ENCODE assay signal across 8 mouse cellular contexts in the genomic region with DNA sequence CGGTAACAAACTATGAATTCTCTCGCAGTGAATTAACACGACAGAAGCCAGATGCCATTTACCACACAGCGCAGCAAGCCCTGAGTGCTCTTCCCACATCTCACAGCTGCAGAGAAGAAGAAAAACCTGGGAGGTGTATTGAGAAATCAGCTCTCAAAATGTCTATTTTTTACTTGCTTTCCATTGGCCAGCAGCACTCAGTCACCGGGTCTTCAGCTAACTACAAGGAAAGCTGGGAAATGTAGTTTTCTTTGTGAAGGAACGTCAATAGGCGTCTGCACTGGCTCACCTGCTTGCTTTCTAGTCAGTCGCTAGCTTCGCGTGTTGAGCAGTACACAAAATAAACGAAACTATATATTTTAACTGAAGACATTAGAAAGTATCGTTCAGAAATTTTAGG. TPM values are rescaled to one million over a fixed set of nuclear protein-coding genes. Genes with fewer than 3 reads are reported as not detected.
DNase-seq lines count a peak whose midpoint lies in the region; ATAC-seq and TF ChIP-seq lines count a peak whose summit lies in the region.
"Had no signal": no experiment of that assay in that cellular context is flagged by ENCODE, and none has a peak within 500 bp of the region (broad histone marks: within the 10 kb centered on the region; RNA-seq: fewer than 3 reads in every experiment).

No protein-coding gene starts in this region.

- H3K4me1 ChIP-seq in lung, postnatal 0 days (ENCODE audit: insufficient read depth, low read depth, low read length): no peaks in the 10 kb centered on the region
- no peaks in the 10 kb centered on the region for H3K4me1 ChIP-seq in lung, adult 2 months (ENCODE audit: control insufficient read depth, insufficient read depth, low read length)
- H3K4me1 ChIP-seq in forebrain, embryonic 12.5 days: peaks cover 6% of the 10 kb centered on the region
- 0 out of 2 replicates have a peak, but pooled peaks cover 6% of the 10 kb centered on the region for H3K4me1 ChIP-seq in stomach, embryonic 16.5 days (ENCODE audit: control insufficient read depth, insufficient read depth, low read length)

- ATAC-seq in lung, postnatal 0 days: peak; percentile 87
- peak; percentile 64 for ATAC-seq in forebrain, embryonic 12.5 days (ENCODE audit: low FRiP score)
- ATAC-seq in stomach, embryonic 16.5 days (ENCODE audit: insufficient read depth, low FRiP score): no peak
- no peak for ATAC-seq in cerebellum, adult (ENCODE audit: insufficient number of reproducible peaks, low FRiP score, low TSS enrichment)

- H3K27me3 ChIP-seq in lung, postnatal 0 days (replicated peaks; ENCODE audit: insufficient read depth, low read length): no peaks in the 10 kb centered on the region
- H3K27me3 ChIP-seq in forebrain, embryonic 12.5 days: no peaks in the 10 kb centered on the region
- no peaks in the 10 kb centered on the region for H3K27me3 ChIP-seq in stomach, embryonic 16.5 days (ENCODE audit: control insufficient read depth, insufficient read depth, low read length)

- H3K4me2 ChIP-seq in lung, postnatal 0 days (replicated peaks; ENCODE audit: low read depth, low read length): no peak overlapping the region; the same call in 1 of the 2 replicates
- H3K4me2 ChIP-seq in forebrain, embryonic 12.5 days: no peak overlapping the region
- H3K4me2 ChIP-seq in stomach, embryonic 16.5 days (ENCODE audit: low read depth, low read length): peak overlapping the region; percentile 39

- no peak for TF ChIP-seq CTCF in lung, postnatal 0 days (IDR thresholded peaks at IDR 0.05)
- no peak for TF ChIP-seq CTCF in lung, adult 2 months (IDR thresholded peaks at IDR 0.05; ENCODE audit: insufficient read depth, low read length)

- TF ChIP-seq POLR2A in lung, adult 2 months (IDR thresholded peaks at IDR 0.05; ENCODE audit: borderline replicate concordance, extremely low read depth, low read depth, low read length): no peak

- WGBS in lung, postnatal 0 days: 40% methylated on average over 12 of the region's 12 CpGs
- 48% methylated on average over 12 of the region's 12 CpGs for WGBS in lung, adult 2 months
- 77% methylated on average over 12 of the region's 12 CpGs for WGBS in forebrain, embryonic 12.5 days
- WGBS in stomach, embryonic 16.5 days: 46% methylated on average over 12 of the region's 12 CpGs

- TF ChIP-seq EP300 in lung, postnatal 0 days (IDR thresholded peaks at IDR 0.05): no peak

- H3K36me3 ChIP-seq in lung, postnatal 0 days (ENCODE audit: insufficient read depth, low read length): no peaks in the 10 kb centered on the region
- H3K36me3 ChIP-seq in forebrain, embryonic 12.5 days (replicated peaks): no peaks in the 10 kb centered on the region
- no peaks in the 10 kb centered on the region for H3K36me3 ChIP-seq in stomach, embryonic 16.5 days (ENCODE audit: control insufficient read depth, insufficient read depth, low read length)

- no peak overlapping the region for H3K27ac ChIP-seq in lung, postnatal 0 days (ENCODE audit: low read length)
- H3K27ac ChIP-seq in forebrain, embryonic 12.5 days: no peak overlapping the region
- no peak overlapping the region for H3K27ac ChIP-seq in stomach, embryonic 16.5 days (ENCODE audit: low read length)

- no peak overlapping the region for H3K4me3 ChIP-seq in lung, postnatal 0 days (ENCODE audit: low read depth, low read length)
- H3K4me3 ChIP-seq in lung, adult 2 months (replicated peaks; ENCODE audit: extremely low read depth, low read depth, low read length): no peak overlapping the region
- H3K4me3 ChIP-seq in forebrain, embryonic 12.5 days (replicated peaks): no peak overlapping the region
- H3K4me3 ChIP-seq in stomach, embryonic 16.5 days (replicated peaks; ENCODE audit: low read length): peak overlapping the region; percentile 31
- H3K4me3 ChIP-seq: myocyte had no signal

- peak; percentile 87 for DNase-seq in lung, postnatal 0 days (ENCODE audit: low spot score)
- no peak for DNase-seq in lung, adult 2 months
- DNase-seq in left cerebral cortex, adult 9 months (ENCODE audit: low spot score in 2 of 2): peak; percentile 36 to 55
- no peak for DNase-seq in MN1 (ENCODE audit: low spot score)

- H3K9ac ChIP-seq in lung, postnatal 0 days (replicated peaks; ENCODE audit: low read depth): no peak overlapping the region
- no peak overlapping the region for H3K9ac ChIP-seq in forebrain, embryonic 12.5 days
- 0 out of 2 replicates have a peak overlapping the region, but pooled peaks have one; percentile 37 for H3K9ac ChIP-seq in stomach, embryonic 16.5 days (ENCODE audit: low read length)

- no peaks in the 10 kb centered on the region for H3K9me3 ChIP-seq in lung, postnatal 0 days (ENCODE audit: low read length)
- no peaks in the 10 kb centered on the region for H3K9me3 ChIP-seq in forebrain, embryonic 12.5 days
- no peaks in the 10 kb centered on the region for H3K9me3 ChIP-seq in stomach, embryonic 16.5 days (replicated peaks; ENCODE audit: control insufficient read depth, low read length)

RNA-seq across cellular contexts. Expression of a gene that starts 37.1 kb away (rescaled TPM):
- polyA plus RNA-seq in lung, postnatal 0 days (2015; fragmentation: Nextera tagmentation; extraction: Ambion mirVana): 1.0 and 1.3 TPM in 2 replicates
- polyA plus RNA-seq in lung, adult 2 months (2012; rRNA removed): 0.79 and 1.0 TPM in 2 replicates
- 0.52 and 0.76 TPM in 2 replicates for polyA plus RNA-seq in forebrain, embryonic 12.5 days (2016; fragmentation: Nextera tagmentation; extraction: Ambion mirVana)
- 1.3 and 1.5 TPM in 2 replicates for polyA plus RNA-seq in stomach, embryonic 16.5 days (2015; fragmentation: Nextera tagmentation; extraction: Ambion mirVana)
- polyA plus RNA-seq: myocyte had no signal

Comparison
In these comparisons a context has a peak if more than half of its experiments do, and no peak if none do; other contexts are left out.
1. DNase-seq: peak in lung, postnatal 0 days (single experiment) and left cerebral cortex, adult 9 months (2 of 2); none in lung, adult 2 months (single experiment) and MN1 (single experiment).
2. ATAC-seq: peak in lung, postnatal 0 days (single experiment) and forebrain, embryonic 12.5 days (single experiment); none in stomach, embryonic 16.5 days (single experiment) and cerebellum, adult (single experiment).